Mouse (Mus musculus): ENCODE data around the gene Tbck.

Tbck gene

GRCm38 (mm10) chr3:132870079-132870478 is 186.1 kb downstream of the Tbck start:
- DNase-seq (ENCODE audit: low spot score) = no peak

GRCm38 (mm10) chr3:132871318-132871904 is 187.5 kb downstream of the Tbck start:
- DNase-seq (ENCODE audit: low spot score) = no peak

GRCm38 (mm10) chr3:132873251-132873650 is 189.3 kb downstream of the Tbck start:
- no peak for DNase-seq (ENCODE audit: low spot score)

GRCm38 (mm10) chr3:132876011-132876708 is 192.2 kb downstream of the Tbck start:
- DNase-seq (ENCODE audit: low spot score) = no peak

GRCm38 (mm10) chr3:132876933-132877676 is 193.2 kb downstream of the Tbck start:
- no peak for DNase-seq (ENCODE audit: low spot score)

- DNase-seq (ENCODE audit: low spot score) = no peak
These were observed 196.4 kb downstream of the Tbck start for GRCm38 (mm10) chr3:132880361-132880760.

GRCm38 (mm10) chr3:132880826-132881225 is 196.9 kb downstream of the Tbck start:
- DNase-seq (ENCODE audit: low spot score) = no peak

- no peak for DNase-seq (ENCODE audit: low spot score)
These were observed 199.3 kb downstream of the Tbck start for GRCm38 (mm10) chr3:132883256-132883655.

GRCm38 (mm10) chr3:132884459-132884858 is 200.5 kb downstream of the Tbck start:
- DNase-seq (ENCODE audit: low spot score) = no peak

- DNase-seq (ENCODE audit: low spot score) = no peak
These were observed 202.6 kb downstream of the Tbck start for GRCm38 (mm10) chr3:132886419-132887050.

GRCm38 (mm10) chr3:132887074-132887848 is 203.3 kb downstream of the Tbck start:
- no peak for DNase-seq (ENCODE audit: low spot score)

All from T-cell, adult 2 months (primary cell).